Mouse (Mus musculus) erythroblast, embryonic 14.5 days (primary cell): ENCODE data around the gene Tmem163. TPM values are rescaled to one million over a fixed set of nuclear protein-coding genes. Genes with fewer than 3 reads are reported as not detected.

Source experiments
- H3K27me3 ChIP-seq: 2 replicates; pipeline ENCODE4 v1.6.1; 2012; ENCODE audit warnings: inconsistent platforms; ENCODE audit not compliant: control insufficient read depth
- H3K36me3 ChIP-seq: 2 replicates; pipeline ENCODE4 v1.6.1; 2012; ENCODE audit warnings: mild to moderate bottlenecking, inconsistent platforms; ENCODE audit not compliant: control insufficient read depth
- H3K4me1 ChIP-seq: 2 replicates; pipeline ENCODE4 v1.6.1; 2012; ENCODE audit warnings: inconsistent platforms; ENCODE audit not compliant: control insufficient read depth
- H3K4me3 ChIP-seq: replicated peaks from 2 replicates; pipeline ENCODE3; 2012; ENCODE audit warnings: moderate library complexity, mild to moderate bottlenecking, inconsistent platforms
- H3K9me3 ChIP-seq: 2 replicates; pipeline ENCODE4 v1.6.1; 2012; ENCODE audit warnings: low read length, inconsistent platforms, mixed read lengths; ENCODE audit not compliant: control insufficient read depth
- GATA1 ChIP-seq: IDR thresholded peaks from 2 replicates; pipeline ENCODE4 v1.6.1; 2012; ENCODE audit warnings: low read length, inconsistent platforms, mixed read lengths
- TAL1 ChIP-seq: IDR thresholded peaks from 3 replicates; pipeline ENCODE4 v1.6.1; 2012; ENCODE audit warnings: low read length, inconsistent platforms, mixed read lengths
- polyA plus RNA-seq: library from polyadenylated mRNA; stranded (reverse); fragments of >175 nt; gene quantifications from 2 replicates; pipeline ENCODE4 v1.2.3, GENCODE M21; 2012

The Tmem163 gene
- polyA plus RNA-seq, 1 experiment, result not detected

DNA sequence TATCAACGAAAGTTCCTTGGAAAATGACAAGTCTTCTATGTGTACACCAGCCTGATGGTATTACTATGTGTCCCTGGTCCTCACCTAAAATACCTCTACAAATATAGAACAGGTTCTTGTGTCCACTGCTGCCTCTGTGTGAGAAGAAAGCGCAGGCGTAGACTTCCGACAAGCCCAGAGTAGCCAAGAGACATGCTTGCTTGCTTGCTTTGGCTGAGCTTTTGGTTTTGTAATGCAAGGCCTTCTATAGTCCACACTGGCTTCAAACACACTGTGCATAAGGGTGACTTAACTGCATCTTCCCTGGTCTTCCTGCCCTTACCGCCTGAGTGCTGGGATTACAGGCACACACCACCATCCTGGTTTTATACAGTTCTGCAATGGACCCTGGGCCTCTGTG is 212.1 kb downstream of the Tmem163 start:
- Histone ChIP-seq H3K4me1 (no peaks in the 10 kb centered on the region), H3K36me3 (no peaks in the 10 kb centered on the region), H3K27me3 (no peaks in the 10 kb centered on the region), H3K4me3 (no peak overlapping the region), H3K9me3 (no peaks in the 10 kb centered on the region)
- TF ChIP-seq GATA1 (no peak), TAL1 (no peak)

DNA sequence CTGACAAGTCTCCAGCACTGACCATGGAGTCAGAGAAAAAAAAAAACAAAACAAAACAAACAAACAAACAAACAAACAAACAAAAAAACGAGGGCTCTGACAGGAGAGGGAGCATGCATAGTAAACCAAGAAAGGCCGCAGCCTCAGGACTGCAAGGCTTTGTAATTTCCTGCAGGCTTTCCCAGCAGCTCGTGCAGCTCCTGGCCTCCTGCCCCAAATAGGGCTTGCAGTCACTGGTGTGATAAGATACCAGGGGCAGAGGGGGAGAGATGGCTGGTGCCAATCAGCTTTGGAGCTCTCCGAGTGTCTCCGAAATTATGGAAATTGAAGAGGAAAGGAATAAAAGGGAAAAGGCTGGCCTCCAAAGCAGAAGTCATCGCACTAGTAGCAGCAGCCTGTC is 214.1 kb downstream of the Tmem163 start:
- no peaks in the 10 kb centered on the region for H3K27me3 ChIP-seq
- TF ChIP-seq TAL1, result no peak
- no peak for TF ChIP-seq GATA1
- H3K36me3 ChIP-seq, result no peaks in the 10 kb centered on the region
- H3K4me3 ChIP-seq, result no peak overlapping the region
- H3K9me3 ChIP-seq, result no peaks in the 10 kb centered on the region
- no peaks in the 10 kb centered on the region for H3K4me1 ChIP-seq

DNA sequence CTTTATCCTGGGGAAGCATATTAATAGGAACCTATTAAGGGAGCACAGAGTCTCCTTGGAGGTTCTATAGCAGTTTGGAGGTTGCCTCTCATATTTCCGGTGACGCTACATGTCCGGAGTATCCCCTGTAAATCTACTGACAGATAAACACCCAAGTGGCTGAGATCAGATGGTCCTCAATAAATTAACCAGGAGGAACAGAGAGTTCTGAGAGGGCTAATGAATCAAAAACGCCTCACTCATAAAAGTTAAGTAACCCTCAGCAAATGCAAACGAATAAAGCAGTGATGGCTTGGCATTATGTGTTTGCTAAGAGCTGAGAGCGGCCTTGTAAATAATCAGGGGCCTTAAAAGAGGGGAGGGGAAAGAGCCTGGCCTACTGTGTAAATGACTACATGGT is 215.3 kb downstream of the Tmem163 start:
- no peak for TF ChIP-seq GATA1
- TF ChIP-seq TAL1, result no peak
- Histone ChIP-seq H3K4me3 (no peak overlapping the region), H3K9me3 (no peaks in the 10 kb centered on the region), H3K27me3 (no peaks in the 10 kb centered on the region), H3K4me1 (no peaks in the 10 kb centered on the region), H3K36me3 (no peaks in the 10 kb centered on the region)

- Histone ChIP-seq H3K4me3 (no peak overlapping the region), H3K27me3 (no peaks in the 10 kb centered on the region), H3K4me1 (no peaks in the 10 kb centered on the region), H3K9me3 (no peaks in the 10 kb centered on the region), H3K36me3 (no peaks in the 10 kb centered on the region)
- no peak for TF ChIP-seq GATA1
- TF ChIP-seq TAL1, result no peak
Observed at GRCm38 (mm10) chr1:127461017-127461416, 218.3 kb downstream of the Tmem163 start.

GRCm38 (mm10) chr1:127459576-127459975 is 219.8 kb downstream of the Tmem163 start:
- Histone ChIP-seq H3K9me3 (no peaks in the 10 kb centered on the region), H3K27me3 (no peaks in the 10 kb centered on the region), H3K36me3 (no peaks in the 10 kb centered on the region), H3K4me3 (no peak overlapping the region), H3K4me1 (no peaks in the 10 kb centered on the region)
- TF ChIP-seq GATA1 (no peak), TAL1 (no peak)

DNA sequence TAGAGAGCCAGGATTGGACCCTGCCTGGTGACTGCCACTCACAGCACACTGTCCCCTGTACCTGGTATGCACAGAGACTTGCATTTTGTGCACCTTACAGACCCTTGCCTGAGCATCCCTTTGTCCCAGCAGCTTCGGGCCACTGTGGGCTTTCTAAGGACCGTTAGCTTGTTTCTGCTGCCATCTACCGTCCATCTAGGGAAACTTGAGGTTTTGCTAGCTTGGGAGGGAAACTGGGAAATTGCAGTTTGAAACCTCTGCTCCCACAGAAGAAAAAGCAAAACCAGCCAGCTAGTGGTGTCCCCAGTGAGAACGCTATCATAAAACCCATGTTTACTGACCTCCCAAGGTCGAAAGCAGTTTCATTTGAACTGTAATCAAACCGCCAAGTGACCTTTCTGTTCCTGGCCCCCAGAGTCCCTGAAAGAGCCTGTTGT is 220.3 kb downstream of the Tmem163 start:
- Histone ChIP-seq H3K36me3 (no peaks in the 10 kb centered on the region), H3K9me3 (no peaks in the 10 kb centered on the region), H3K4me3 (no peak overlapping the region), H3K27me3 (no peaks in the 10 kb centered on the region), H3K4me1 (no peaks in the 10 kb centered on the region)
- TF ChIP-seq GATA1, result no peak

DNA sequence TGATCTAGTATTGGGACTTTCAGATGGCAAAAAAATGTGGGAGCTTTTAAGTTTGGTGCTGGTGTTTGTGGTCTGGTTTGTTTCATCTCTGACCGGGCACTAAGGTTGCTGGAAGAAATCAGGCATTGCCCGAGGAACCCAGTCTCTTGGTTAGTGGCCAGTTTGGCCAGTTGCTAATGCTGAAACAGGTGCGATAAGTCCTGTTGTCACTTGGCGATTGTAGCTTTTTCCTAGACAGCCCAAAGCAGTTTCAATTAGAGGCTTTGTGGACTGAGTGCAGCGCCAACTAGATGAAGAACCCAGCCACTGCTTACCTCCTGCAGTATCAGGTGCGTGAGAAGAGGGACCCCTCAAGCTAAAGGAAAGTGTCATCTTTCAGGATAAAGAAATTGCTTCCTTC is 226.0 kb downstream of the Tmem163 start:
- no peak overlapping the region for H3K4me3 ChIP-seq
- no peak for TF ChIP-seq GATA1
- no peak for TF ChIP-seq TAL1
- H3K36me3 ChIP-seq, result no peaks in the 10 kb centered on the region
- no peaks in the 10 kb centered on the region for H3K9me3 ChIP-seq
- no peaks in the 10 kb centered on the region for H3K4me1 ChIP-seq
- no peaks in the 10 kb centered on the region for H3K27me3 ChIP-seq

DNA sequence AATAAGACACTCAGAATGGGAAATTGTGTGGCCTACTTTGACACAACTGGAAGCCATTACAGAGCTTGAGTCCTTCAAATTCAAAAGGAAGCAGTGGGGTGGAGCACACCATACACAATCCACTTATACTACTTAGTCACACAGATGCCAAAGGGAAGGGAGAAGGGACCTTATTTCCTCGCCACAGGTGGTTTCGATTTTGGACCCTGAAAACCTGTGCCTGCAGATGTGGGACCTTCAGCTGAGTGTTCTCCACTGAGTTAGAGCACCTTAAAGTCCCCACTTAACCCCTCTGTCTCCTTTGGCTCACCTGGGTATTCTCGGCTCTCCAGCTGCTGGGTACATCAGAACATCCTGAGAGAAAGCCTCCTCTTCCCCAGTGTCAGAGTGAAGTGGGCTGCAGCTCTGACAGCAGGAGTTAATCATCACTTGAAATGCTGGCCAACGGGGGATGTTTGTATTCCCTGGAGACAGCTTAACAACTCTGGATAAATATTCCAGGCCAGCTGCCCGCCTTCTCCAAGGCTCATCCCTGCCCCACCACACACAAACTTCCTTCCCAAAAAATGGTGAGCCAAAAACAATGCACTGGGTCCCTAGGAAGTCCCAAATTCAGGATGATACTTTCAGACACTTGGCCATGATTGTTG is 234.4 kb downstream of the Tmem163 start:
- Histone ChIP-seq H3K9me3 (no peaks in the 10 kb centered on the region), H3K4me1 (no peaks in the 10 kb centered on the region), H3K4me3 (no peak overlapping the region), H3K36me3 (no peaks in the 10 kb centered on the region), H3K27me3 (no peaks in the 10 kb centered on the region)
- TF ChIP-seq TAL1 (no peak), GATA1 (no peak)

DNA sequence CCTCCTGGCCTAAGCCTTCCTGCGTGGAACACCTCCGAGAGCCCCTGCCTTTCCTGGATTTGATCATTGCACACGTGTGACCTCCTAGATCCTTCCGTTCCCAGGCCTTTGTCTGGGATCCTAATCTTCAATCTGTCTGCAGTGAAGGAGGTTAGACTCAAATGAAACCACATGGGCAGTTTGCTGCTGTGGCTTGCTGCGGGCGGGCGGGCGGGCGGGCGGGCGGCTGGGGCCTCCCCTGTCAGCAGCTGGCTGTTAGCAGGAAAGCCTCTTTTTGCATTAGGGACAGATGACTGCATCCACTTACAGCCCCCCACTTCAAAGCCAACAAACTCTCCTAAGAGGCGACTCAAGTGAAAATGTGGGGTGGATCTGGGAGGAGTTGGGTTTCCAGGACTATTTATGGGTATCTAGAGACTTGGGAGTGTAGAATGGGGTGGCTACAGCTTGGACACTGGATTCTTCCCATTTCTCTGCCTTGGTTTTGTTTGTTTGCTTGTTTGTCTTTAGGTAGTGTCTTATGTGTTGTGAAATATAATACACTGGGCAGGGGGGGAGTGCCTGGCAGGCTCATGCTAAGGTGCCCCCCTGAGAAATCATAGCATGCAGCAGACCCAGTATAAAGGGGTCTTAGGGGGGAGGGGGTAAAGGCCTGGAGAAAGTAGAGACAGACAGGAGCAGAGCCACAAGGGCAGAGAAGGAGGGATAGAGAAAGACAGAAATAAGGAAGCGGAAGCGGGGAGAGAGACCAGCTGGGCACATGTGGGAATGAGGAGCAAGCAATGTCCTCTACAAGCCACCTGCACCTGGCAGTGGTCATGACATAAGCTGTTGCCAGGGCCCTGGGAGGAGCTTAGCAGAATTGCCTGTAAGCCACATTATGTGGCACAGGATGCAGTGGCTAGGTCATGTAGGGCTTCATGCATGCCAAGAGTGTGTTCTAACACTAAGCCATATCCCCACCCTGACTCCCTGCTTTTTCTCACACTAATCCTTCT is 236.2 kb downstream of the Tmem163 start:
- Histone ChIP-seq H3K4me3 (no peak overlapping the region), H3K27me3 (no peaks in the 10 kb centered on the region), H3K36me3 (no peaks in the 10 kb centered on the region), H3K9me3 (no peaks in the 10 kb centered on the region), H3K4me1 (no peaks in the 10 kb centered on the region)
- no peak for TF ChIP-seq TAL1
- TF ChIP-seq GATA1, result no peak
